Mouse (Mus musculus): ENCODE data around the gene Vegfc. TPM values are rescaled to one million over a fixed set of nuclear protein-coding genes. Genes with fewer than 3 reads are reported as not detected.

The Vegfc gene
- total RNA-seq (2021), result 1 to 10 TPM; 3.7 to 4.1 TPM
- long read RNA-seq, experiment 1, transcript Vegfc-201 (7 exons, 2,449 nt), result major isoform, 12 of 18 reads
- long read RNA-seq, experiment 1, partial matches to known transcripts, result 0 of 18 reads
- long read RNA-seq, experiment 1, other reads (novel, unspliced or antisense), result 6 of 18 reads
- long read RNA-seq, experiment 2, transcript Vegfc-201 (7 exons, 2,449 nt), result major isoform, 6 of 6 reads
- long read RNA-seq, experiment 2, partial matches to known transcripts, result 0 of 6 reads
- long read RNA-seq, experiment 2, other reads (novel, unspliced or antisense), result 0 of 6 reads

- DNase-seq (ENCODE audit: low spot score in 2 of 2), result peak; percentile 46 to 60
These were observed at the start of gene Vegfc for GRCm38 (mm10) chr8:54077271-54078120. Vegfc (plus strand) TSS chr8:54077606.

DNA sequence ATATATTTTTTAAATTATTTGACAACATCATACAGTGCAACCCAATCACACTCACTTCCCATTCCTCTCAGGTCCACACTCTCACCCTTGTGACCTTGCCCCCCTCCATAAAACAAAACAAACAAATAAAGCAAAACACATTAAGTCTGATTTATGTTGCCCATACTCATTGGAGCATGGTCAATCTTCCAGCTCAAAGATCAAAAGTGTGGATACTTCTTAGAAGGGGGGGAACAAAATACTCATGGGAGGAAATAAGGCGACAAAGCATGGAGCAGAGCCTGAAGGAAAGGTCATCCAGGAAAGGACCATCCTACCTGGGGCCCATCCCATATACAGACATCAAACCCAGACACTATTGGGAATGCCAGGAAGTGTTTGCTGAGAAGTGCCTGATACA is 42.8 kb upstream of the Vegfc start:
- no peak for DNase-seq (ENCODE audit: low spot score in 2 of 2)

DNA sequence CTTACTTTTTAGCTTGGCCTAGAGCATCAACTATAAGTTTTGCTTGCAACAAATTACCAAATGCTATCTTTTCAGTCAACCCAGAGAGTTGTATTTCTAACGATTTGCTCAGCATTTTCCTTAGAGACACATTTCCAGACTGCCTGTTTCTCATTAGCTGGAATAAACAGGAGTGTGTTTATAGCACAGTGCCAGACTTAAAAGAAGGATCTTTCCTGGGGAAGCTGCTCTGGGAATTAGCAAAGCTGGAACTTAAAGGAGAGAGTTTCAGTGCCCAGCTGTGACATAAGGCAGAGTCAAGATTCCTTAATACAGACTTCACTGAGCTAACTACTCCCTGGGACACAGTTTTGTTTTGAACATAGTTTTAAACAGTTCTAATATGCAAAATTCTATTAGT is 34.8 kb upstream of the Vegfc start:
- no peak for DNase-seq (ENCODE audit: low spot score in 2 of 2)

- DNase-seq (ENCODE audit: low spot score in 2 of 2), result no peak
These were observed 33.9 kb upstream of the Vegfc start for GRCm38 (mm10) chr8:54043468-54043867.

DNA sequence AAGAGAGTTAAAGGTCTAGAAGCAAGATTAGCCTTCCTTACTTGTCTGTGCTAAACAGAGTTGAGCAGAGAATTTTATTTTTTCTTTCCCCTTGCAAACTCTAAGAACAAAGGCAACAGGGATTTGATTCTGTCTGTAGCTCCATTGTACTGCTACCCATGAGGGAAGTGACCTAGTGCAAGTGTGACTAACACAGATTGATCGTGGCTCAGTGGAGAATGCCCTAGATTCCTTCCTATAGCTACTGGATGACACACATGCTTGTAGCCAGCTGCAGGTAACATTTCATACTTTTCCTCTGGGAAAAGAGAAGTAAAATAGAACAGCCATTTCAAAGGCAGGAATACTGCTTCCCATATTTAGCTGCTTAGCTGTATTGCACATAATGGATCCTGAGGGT is 24.2 kb upstream of the Vegfc start:
- DNase-seq (ENCODE audit: low spot score in 2 of 2), result no peak

GRCm38 (mm10) chr8:54065492-54065891 is 11.9 kb upstream of the Vegfc start:
- DNase-seq (ENCODE audit: low spot score in 2 of 2), result no peak

GRCm38 (mm10) chr8:54076301-54076700 is 1.1 kb upstream of the Vegfc start:
- DNase-seq (ENCODE audit: low spot score in 2 of 2), result no peak

DNA sequence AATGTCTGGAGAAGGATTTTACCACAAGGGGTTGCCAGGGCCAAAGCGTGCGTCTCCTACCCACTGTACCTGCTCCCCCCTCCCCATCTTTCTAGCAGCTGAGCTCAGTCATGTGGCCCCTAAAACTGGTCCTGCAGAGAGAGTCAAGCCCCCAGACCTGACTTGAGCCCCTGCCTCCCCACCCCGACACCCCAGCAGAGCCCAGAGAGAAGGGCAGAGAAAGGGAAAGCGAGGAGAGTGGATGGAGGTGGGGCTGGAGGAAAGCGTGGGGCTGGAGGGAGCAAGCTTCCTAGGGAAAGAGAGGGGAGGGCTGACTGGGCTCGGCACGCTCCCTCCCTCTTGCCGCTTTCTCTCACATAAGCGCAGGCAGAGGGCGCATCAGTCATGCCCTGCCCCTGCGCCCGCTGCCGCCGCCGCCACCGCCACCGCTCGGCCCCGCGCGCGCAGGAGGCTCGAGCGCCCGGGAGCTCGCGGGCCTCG is 575 bp upstream of the Vegfc start:
- DNase-seq (ENCODE audit: low spot score in 2 of 2), result peak; percentile 36 to 53

DNA sequence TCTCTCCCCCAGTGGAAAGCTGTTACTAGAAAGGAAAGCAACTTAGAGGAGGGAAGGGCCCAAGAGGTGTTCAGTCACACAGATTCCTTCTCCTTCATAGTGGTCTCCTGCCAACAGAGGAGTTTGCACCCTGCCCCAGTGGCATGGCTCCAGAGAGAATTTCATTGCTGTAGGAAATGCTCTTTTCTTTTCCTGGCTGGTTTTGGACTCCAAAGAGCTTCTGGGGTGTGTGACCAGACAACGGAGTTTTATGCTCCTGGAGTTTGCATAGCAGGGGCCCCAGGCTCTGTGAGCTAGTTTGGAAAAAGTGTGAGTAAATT is 675 bp downstream of the Vegfc start:
- peak in 1 of 2 experiments; percentile 8 for DNase-seq (ENCODE audit: low spot score in 2 of 2)

- no peak for DNase-seq (ENCODE audit: low spot score in 2 of 2)
These were observed 1.6 kb downstream of the Vegfc start for GRCm38 (mm10) chr8:54079001-54079400.

GRCm38 (mm10) chr8:54079601-54080000 is 2.2 kb downstream of the Vegfc start:
- DNase-seq (ENCODE audit: low spot score in 2 of 2), result no peak

DNA sequence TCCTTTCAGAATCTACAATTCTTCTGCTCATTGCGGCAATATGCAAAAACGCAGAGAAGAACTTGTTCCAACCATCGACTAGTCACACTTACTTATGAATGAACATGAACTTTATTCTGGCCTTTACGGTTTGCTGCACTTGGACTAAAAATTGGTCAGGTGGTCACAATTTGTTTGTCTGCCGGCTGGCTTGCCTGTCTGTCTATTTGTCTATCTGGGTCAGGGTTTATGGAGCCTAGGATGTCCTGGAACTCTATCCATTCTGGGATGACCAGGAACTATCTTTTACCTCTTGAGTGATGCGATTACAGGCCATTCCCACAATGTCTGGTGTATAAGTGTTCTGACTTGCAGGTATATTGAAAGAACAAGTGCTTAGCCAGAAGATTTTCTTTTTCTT is 8.5 kb downstream of the Vegfc start:
- DNase-seq (ENCODE audit: low spot score in 2 of 2), result no peak

DNA sequence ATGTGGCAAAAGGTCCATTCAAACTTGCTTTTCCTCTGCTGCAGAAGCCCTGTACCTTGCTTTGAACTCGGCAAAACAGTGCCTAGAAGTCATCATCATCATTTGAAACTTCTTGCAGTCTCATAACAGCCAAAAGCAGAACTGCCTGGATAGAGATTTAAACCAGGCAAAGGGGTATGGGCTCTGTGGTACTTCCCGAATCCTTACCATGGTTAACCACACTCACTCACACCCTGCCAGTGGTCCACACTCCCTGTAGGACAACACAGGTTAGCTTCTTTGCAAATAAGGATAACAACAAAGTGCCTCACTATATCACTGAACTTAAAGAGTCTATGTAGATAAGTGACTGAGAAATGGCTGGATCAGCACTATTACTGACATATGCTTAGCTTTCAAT is 9.7 kb downstream of the Vegfc start:
- no peak for DNase-seq (ENCODE audit: low spot score in 2 of 2)

GRCm38 (mm10) chr8:54089204-54089603 is 11.8 kb downstream of the Vegfc start:
- DNase-seq (ENCODE audit: low spot score in 2 of 2), result no peak

GRCm38 (mm10) chr8:54089901-54090300 is 12.5 kb downstream of the Vegfc start:
- DNase-seq (ENCODE audit: low spot score in 2 of 2), result no peak

GRCm38 (mm10) chr8:54100058-54100457 is 22.7 kb downstream of the Vegfc start:
- DNase-seq (ENCODE audit: low spot score in 2 of 2), result no peak

DNA sequence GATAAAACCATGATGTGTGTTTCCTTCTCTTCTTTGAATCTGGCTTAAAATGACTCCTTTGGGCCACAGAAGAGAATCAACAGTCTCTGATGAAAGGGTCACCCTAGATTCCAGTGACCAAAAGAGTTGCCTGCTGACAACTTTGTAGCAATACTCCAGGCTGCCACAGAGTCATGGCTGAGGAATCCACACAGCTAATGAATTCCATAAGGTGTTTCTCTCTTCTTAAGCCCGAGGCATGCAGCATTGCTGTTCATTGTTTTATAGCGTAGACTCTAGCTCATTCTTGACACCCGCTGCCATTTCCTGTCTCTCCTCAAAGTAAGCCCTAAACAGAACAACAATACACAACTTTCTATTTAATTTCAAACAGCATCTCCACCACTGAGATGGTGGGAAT is 37.2 kb downstream of the Vegfc start:
- DNase-seq (ENCODE audit: low spot score in 2 of 2), result no peak

DNA sequence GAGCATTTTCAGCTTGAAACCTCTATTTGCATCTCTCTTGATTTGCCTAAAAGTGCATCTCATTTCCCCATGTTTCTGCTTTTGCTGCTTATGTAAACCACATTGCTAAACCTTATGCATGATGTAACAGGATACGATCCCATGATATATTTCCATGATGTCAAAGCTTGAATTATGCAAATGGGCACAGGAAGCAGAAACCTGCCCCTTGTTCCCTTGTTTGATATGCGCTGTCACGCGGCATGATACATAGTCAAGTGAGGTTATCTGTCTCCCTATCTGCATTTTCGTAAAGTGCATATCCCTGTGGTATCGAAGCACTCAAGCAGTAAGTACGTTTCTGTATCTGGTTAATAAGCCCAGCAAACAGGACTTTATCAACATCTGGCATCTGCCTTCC is 42.7 kb downstream of the Vegfc start:
- DNase-seq (ENCODE audit: low spot score in 2 of 2), result no peak

DNA sequence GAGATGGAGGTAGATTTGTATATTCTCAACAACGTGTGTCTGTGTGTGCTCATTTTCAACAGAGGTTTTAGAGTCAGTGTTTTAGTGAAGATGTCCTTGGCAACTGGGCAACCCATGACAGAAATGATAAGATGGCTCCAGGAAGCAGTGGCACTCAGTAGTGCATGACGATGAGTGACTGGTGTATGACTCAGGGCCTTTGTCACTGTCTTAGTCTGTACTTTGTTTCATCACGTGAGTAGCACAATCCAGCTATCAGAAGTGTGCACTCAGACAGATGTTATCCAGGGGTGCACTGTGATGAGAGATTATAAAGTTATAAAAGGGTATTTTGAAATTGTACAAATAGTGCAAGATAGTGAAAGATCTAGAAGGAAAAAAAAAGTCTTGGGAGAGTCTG is 44.5 kb downstream of the Vegfc start:
- DNase-seq (ENCODE audit: low spot score in 2 of 2), result no peak

- no peak for DNase-seq (ENCODE audit: low spot score in 2 of 2)
These were observed 44.9 kb downstream of the Vegfc start for GRCm38 (mm10) chr8:54122345-54122744.

GRCm38 (mm10) chr8:54130558-54130957 is 53.2 kb downstream of the Vegfc start:
- no peak for DNase-seq (ENCODE audit: low spot score in 2 of 2)

GRCm38 (mm10) chr8:54153240-54153639 is 75.8 kb downstream of the Vegfc start:
- DNase-seq (ENCODE audit: low spot score in 2 of 2), result peak; percentile 16 to 37

DNA sequence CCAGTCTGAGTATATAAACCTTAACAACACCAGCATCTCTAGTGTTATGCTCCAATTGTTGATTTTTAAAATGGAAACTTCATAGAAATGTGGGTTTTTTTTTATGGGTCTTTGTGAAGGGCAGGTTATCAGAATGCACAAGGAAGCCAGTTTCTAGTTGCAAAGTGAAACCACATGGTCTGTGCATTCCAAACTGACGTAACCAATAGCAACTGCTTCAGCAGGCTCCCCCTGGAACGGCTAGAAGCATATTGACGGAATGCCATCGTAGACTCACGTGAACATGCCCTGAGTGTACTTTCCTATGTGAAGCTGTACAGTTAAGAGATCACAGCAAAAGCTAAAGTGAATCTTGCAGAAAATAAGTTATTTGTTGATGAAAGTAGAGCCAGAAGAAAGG is 86.1 kb downstream of the Vegfc start:
- DNase-seq (ENCODE audit: low spot score in 2 of 2), result no peak
